Mouse (Mus musculus) spleen, adult 18-20 months (tissue): ENCODE data around the gene Colgalt1.

Source experiments
- DNase-seq, 2 experiments: peaks; one replicate each; pipeline ENCODE4 v3.0.0; 2022; ENCODE audit warnings: mixed read lengths in 2 of 2

Colgalt1 gene

GRCm38 (mm10) chr8:71629096-71629697, 18.4 kb downstream of the Colgalt1 start:
- DNase-seq: peak; percentile 91 to 98

- DNase-seq: peak; percentile 53 to 61
These were observed 19.0 kb downstream of the Colgalt1 start for GRCm38 (mm10) chr8:71629781-71630212.

GRCm38 (mm10) chr8:71630761-71631160, 20.0 kb downstream of the Colgalt1 start:
- no peak for DNase-seq

- DNase-seq: no peak
These were observed 21.1 kb downstream of the Colgalt1 start for GRCm38 (mm10) chr8:71631897-71632296.

GRCm38 (mm10) chr8:71633164-71633563, 22.4 kb downstream of the Colgalt1 start:
- DNase-seq: peak; percentile 69 to 86

- DNase-seq: peak; percentile 45 to 64
These were observed 23.3 kb downstream of the Colgalt1 start for GRCm38 (mm10) chr8:71633981-71634667.

GRCm38 (mm10) chr8:71637149-71638095, 26.6 kb downstream of the Colgalt1 start:
- DNase-seq: no peak

- DNase-seq: no peak
These were observed 27.5 kb downstream of the Colgalt1 start for GRCm38 (mm10) chr8:71638321-71638720.

- DNase-seq: no peak
These were observed 28.5 kb downstream of the Colgalt1 start for GRCm38 (mm10) chr8:71639318-71639717.

- DNase-seq: no peak
These were observed 34.7 kb downstream of the Colgalt1 start for GRCm38 (mm10) chr8:71645510-71645909.

- DNase-seq: no peak
These were observed 43.8 kb downstream of the Colgalt1 start for GRCm38 (mm10) chr8:71654600-71654999.

GRCm38 (mm10) chr8:71657816-71658215, 47.0 kb downstream of the Colgalt1 start:
- no peak for DNase-seq

GRCm38 (mm10) chr8:71658515-71659049, 47.8 kb downstream of the Colgalt1 start:
- no peak for DNase-seq

GRCm38 (mm10) chr8:71659751-71660150, 49.0 kb downstream of the Colgalt1 start:
- no peak for DNase-seq

GRCm38 (mm10) chr8:71660325-71661120, 49.7 kb downstream of the Colgalt1 start:
- peak; percentile 66 to 85 for DNase-seq

GRCm38 (mm10) chr8:71665331-71666130, 54.7 kb downstream of the Colgalt1 start:
- DNase-seq: peak; percentile 40 to 52

- no peak for DNase-seq
These were observed 56.1 kb downstream of the Colgalt1 start for GRCm38 (mm10) chr8:71666855-71667254.

GRCm38 (mm10) chr8:71667256-71667655, 56.5 kb downstream of the Colgalt1 start:
- DNase-seq: no peak

- DNase-seq: peak; percentile 27 to 43
These were observed 57.6 kb downstream of the Colgalt1 start for GRCm38 (mm10) chr8:71668220-71668975.

- DNase-seq: no peak
These were observed 59.4 kb downstream of the Colgalt1 start for GRCm38 (mm10) chr8:71670198-71670597.
